Mouse (Mus musculus) heart, embryonic 14.5 days (tissue): ENCODE data around the gene Asic3. TPM values are rescaled to one million over a fixed set of nuclear protein-coding genes. Genes with fewer than 3 reads are reported as not detected.

Experiments
- ATAC-seq: fragments of 200-750 bp; cut with Nextera tagmentation; 2 replicates; pipeline ENCODE4 v1.8.0; 2017; ENCODE audit warnings: low read depth, moderate TSS enrichment; ENCODE audit not compliant: insufficient number of reproducible peaks, insufficient read depth, low FRiP score
- H3K27ac ChIP-seq, 2 experiments: fragments of 200-500 bp in 1 of 2; fragments of 300-500 bp in 1 of 2; sonication (generic) in 1 of 2; replicated peaks in 1 of 2; 2 replicates each; pipeline ENCODE4 v1.5.1; 2012 to 2014; ENCODE audit warnings: low read depth in 2 of 2, low read length in 2 of 2, control low read depth in 1 of 2, mild to moderate bottlenecking in 1 of 2, mixed read lengths in 1 of 2; ENCODE audit not compliant: control insufficient read depth in 1 of 2, insufficient read depth in 1 of 2
- H3K27me3 ChIP-seq: fragments of 300-500 bp; sonication (generic); 2 replicates; pipeline ENCODE4 v1.6.1; 2014; ENCODE audit warnings: mild to moderate bottlenecking, low read length, control low read depth; ENCODE audit not compliant: control insufficient read depth, insufficient read depth
- H3K36me3 ChIP-seq: fragments of 300-500 bp; sonication (generic); 2 replicates; pipeline ENCODE4 v1.6.1; 2014; ENCODE audit warnings: mild to moderate bottlenecking, control low read depth, low read length, mixed read lengths; ENCODE audit not compliant: control insufficient read depth, insufficient read depth
- H3K4me1 ChIP-seq, 2 experiments: fragments of 200-500 bp in 1 of 2; fragments of 300-500 bp in 1 of 2; sonication (generic) in 1 of 2; 2 replicates each; pipeline ENCODE4 v1.6.1; 2012 to 2014; ENCODE audit warnings: low read length in 2 of 2, control low read depth in 1 of 2, mixed read lengths in 1 of 2; ENCODE audit not compliant: control insufficient read depth in 2 of 2, insufficient read depth in 2 of 2
- H3K4me2 ChIP-seq: fragments of 300-500 bp; sonication (generic); 2 replicates; pipeline ENCODE4 v1.6.1; 2014; ENCODE audit warnings: mild to moderate bottlenecking, low read length
- H3K4me3 ChIP-seq, 2 experiments: fragments of 200-500 bp in 1 of 2; fragments of 300-500 bp in 1 of 2; sonication (generic) in 1 of 2; 2 replicates each; pipeline ENCODE4 v1.5.1; 2012 to 2014; ENCODE audit warnings: low read length in 2 of 2, mild to moderate bottlenecking in 2 of 2, control low read depth in 1 of 2, low read depth in 1 of 2, moderate library complexity in 1 of 2; ENCODE audit not compliant: control insufficient read depth in 1 of 2, insufficient read depth in 1 of 2
- H3K9ac ChIP-seq: fragments of 300-500 bp; sonication (generic); 2 replicates; pipeline ENCODE4 v1.6.1; 2014; ENCODE audit warnings: mild to moderate bottlenecking, low read length
- H3K9me3 ChIP-seq: fragments of 300-500 bp; sonication (generic); 2 replicates; pipeline ENCODE4 v1.6.1; 2016; ENCODE audit warnings: low read length, control low read depth; ENCODE audit not compliant: control insufficient read depth
- WGBS: fragments of 180-500 bp; shearing (Covaris S2); extraction: QIAGEN DNeasy Blood & Tissue Kit; methylation state at CpG from one replicate; pipeline ENCODE4 v1.1.7; 2014; 5-methylcytosine and 5-hydroxymethylcytosine counted together
- polyA plus RNA-seq: library from polyadenylated mRNA; unstranded; fragments of >200 nt; fragmentation: Nextera tagmentation; extraction: Ambion mirVana; gene quantifications from 2 replicates; pipeline ENCODE4 v1.2.1, GENCODE M21; 2014

Gene Asic3
- polyA plus RNA-seq, 1 experiment from 2014 or later, result not detected

DNA sequence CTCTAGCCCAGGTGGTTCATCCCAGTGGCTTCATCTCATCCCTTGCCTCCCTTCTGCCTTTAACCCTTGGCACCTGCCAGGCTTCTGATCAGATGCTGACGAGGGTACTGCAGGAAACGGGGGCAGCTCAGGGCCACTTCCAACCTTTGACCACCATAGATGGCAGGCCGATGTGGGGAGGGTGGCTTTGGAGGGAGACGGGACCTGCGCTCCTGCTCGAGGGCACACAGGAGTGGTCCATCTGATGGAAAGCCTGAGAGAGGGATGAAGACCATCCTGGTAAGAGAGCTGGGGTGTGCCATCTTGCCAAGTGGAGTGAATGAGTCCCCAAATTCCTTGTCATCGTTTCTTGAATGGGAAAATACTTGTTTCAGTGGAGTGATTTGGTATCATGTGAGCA is 30.0 kb downstream of the Asic3 start:
- H3K27me3 ChIP-seq, result no peaks in the 10 kb centered on the region
- no peak overlapping the region; the same call in 1 of the 2 replicates for H3K4me2 ChIP-seq
- no peak overlapping the region for H3K4me3 ChIP-seq
- peaks cover 60% of the 10 kb centered on the region for H3K36me3 ChIP-seq
- WGBS, result 91% methylated on average over 7 of the region's 7 CpGs
- no peaks in the 10 kb centered on the region for H3K9me3 ChIP-seq
- no peak overlapping the region for H3K9ac ChIP-seq
- no peak overlapping the region for H3K27ac ChIP-seq
- no peak for ATAC-seq
- H3K4me1 ChIP-seq, result peaks cover 13 to 22% of the 10 kb centered on the region in 2 experiments; a peak in 3 of 4 replicates

GRCm38 (mm10) chr5:24443927-24444326 is 30.7 kb downstream of the Asic3 start:
- Histone ChIP-seq H3K4me2 (peak overlapping the region; percentile 79), H3K9me3 (no peaks in the 10 kb centered on the region), H3K36me3 (peaks cover 53% of the 10 kb centered on the region), H3K27me3 (no peaks in the 10 kb centered on the region), H3K27ac (peak overlapping the region in 1 of 2 experiments; percentile 14; a peak in 1 of 4 replicates), H3K4me3 (peak overlapping the region; percentile 61 to 77), H3K4me1 (peaks cover 13 to 22% of the 10 kb centered on the region in 2 experiments; a peak in 3 of 4 replicates), H3K9ac (peak overlapping the region; percentile 94)
- ATAC-seq, result no peak
- WGBS, result 74% methylated on average over 12 of the region's 12 CpGs

DNA sequence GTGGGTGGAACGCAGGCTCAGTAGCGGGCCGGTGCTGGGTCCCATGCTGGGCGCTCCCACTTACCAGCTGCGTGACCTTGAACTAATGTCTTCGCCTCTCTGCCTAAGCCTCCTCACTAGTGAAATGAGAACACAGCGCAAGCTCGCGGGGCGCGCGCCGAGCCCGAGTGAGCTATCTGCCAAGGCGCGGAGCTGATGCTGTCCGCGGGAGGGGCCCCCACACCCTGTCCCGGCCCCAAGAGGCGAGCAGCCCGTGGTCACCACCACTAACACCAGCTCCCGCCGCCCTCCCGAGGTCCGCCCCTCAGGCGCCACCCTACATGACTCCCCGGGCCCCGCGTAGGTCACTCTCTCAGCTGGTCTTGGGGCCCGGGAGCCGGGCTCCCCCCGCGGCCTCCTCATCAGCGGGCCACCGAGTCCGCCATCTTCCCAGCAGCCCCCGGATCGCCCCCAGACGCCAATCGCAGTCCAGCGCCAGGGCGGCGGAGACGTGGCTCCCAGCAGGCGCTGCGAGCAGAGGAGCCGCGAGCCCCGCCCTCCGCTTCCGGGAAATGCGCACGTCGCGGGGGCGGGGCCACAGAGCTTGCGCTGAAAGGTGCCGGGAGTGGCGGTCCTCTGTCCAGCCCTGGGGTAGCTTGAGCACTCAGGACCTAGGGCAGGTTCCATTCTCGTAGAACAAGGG is 31.7 kb downstream of the Asic3 start, which contains the start of gene Fastk:
Fastk (minus strand) TSS at position 542 of the 682 bp plus-strand sequence.
- Histone ChIP-seq H3K4me1 (peaks cover 13 to 22% of the 10 kb centered on the region in 2 experiments; a peak in 3 of 4 replicates), H3K4me2 (peak within 1 kb of the TSS; percentile 79), H3K27ac (peak within 1 kb of the TSS; percentile 75 to 94), H3K4me3 (peak within 1 kb of the TSS; percentile 61 to 77), H3K27me3 (no peaks in the 10 kb centered on the region), H3K9me3 (no peaks in the 10 kb centered on the region), H3K36me3 (peaks cover 44% of the 10 kb centered on the region), H3K9ac (peak within 1 kb of the TSS; percentile 94)
- ATAC-seq, result peak; percentile 82
- under 1% methylated on average over 60 of the region's 60 CpGs for WGBS

- Histone ChIP-seq H3K36me3 (peaks cover 37% of the 10 kb centered on the region), H3K4me2 (peak overlapping the region; percentile 79), H3K4me3 (peak overlapping the region; percentile 61 to 77), H3K9me3 (no peaks in the 10 kb centered on the region), H3K27me3 (no peaks in the 10 kb centered on the region), H3K4me1 (peaks cover 13 to 22% of the 10 kb centered on the region in 2 experiments; a peak in 3 of 4 replicates), H3K27ac (peak overlapping the region; percentile 68 to 94), H3K9ac (peak overlapping the region; percentile 94)
- 58% methylated on average over 20 of the region's 20 CpGs for WGBS
- no peak for ATAC-seq
Measured at GRCm38 (mm10) chr5:24445428-24446080, 32.4 kb downstream of the Asic3 start.

GRCm38 (mm10) chr5:24446630-24447029 is 33.4 kb downstream of the Asic3 start:
- peaks cover 16 to 27% of the 10 kb centered on the region in 2 experiments; a peak in 3 of 4 replicates for H3K4me1 ChIP-seq
- no peaks in the 10 kb centered on the region for H3K9me3 ChIP-seq
- no peak overlapping the region for H3K4me2 ChIP-seq
- H3K27ac ChIP-seq, result no peak overlapping the region
- no peaks in the 10 kb centered on the region for H3K27me3 ChIP-seq
- WGBS, result 95% methylated on average over 7 of the region's 7 CpGs
- H3K36me3 ChIP-seq, result peaks cover 26% of the 10 kb centered on the region
- H3K4me3 ChIP-seq, result no peak overlapping the region
- ATAC-seq, result no peak
- no peak overlapping the region for H3K9ac ChIP-seq

- ATAC-seq, result peak; percentile 23
- Histone ChIP-seq H3K4me1 (peaks cover 16 to 27% of the 10 kb centered on the region in 2 experiments; a peak in 3 of 4 replicates), H3K9ac (peak within 1 kb of the TSS; percentile 72), H3K27me3 (no peaks in the 10 kb centered on the region), H3K9me3 (no peaks in the 10 kb centered on the region), H3K4me3 (peak within 1 kb of the TSS; percentile 62 to 83), H3K36me3 (peaks cover 15% of the 10 kb centered on the region), H3K4me2 (peak within 1 kb of the TSS; percentile 70), H3K27ac (peak within 1 kb of the TSS in 1 of 2 experiments; percentile 15; a peak in 1 of 4 replicates)
- 3% methylated on average over 34 of the region's 34 CpGs for WGBS
Measured at GRCm38 (mm10) chr5:24447624-24448298, 34.6 kb downstream of the Asic3 start, which contains the start of gene Tmub1. Gene Tmub1, minus strand, starts transcription at chr5:24447854.
